8 mouse cellular contexts compared by ENCODE assay signal in the genomic region with DNA sequence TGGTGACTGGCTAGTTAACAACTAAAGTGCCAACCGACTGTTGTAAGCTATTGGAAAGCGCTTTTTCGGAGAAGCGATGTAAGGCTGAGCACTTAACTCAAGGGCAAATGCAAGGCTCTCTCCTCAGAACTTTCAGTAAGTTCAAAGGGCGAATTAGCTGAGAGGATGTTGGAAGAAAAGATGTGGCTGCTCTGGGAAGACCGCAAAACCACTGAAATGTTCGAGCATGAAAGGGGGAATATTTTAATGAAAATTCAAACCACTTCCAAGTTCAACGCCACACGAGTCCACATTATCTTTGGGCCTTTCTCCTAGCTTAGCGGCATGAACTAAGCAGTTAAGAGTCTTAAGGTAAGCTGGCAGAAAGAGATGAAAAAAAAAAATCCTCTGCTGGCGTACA. TPM values are rescaled to one million over a fixed set of nuclear protein-coding genes. Genes with fewer than 3 reads are reported as not detected.
DNase-seq lines count a peak whose midpoint lies in the region; ATAC-seq and TF ChIP-seq lines count a peak whose summit lies in the region.

No protein-coding gene starts in this region.

- peak; percentile 17 for DNase-seq in embryo, embryonic 10 days (ENCODE audit: low spot score)
- DNase-seq in embryo, embryonic 9.5 days (ENCODE audit: extremely low spot score): no peak
- DNase-seq in thymus, adult 2 months: peak; percentile 26
- no peak for DNase-seq in thymus, postnatal 10 days (ENCODE audit: low spot score in 2 of 2)
- DNase-seq in liver, embryonic 11.5 days (ENCODE audit: low spot score): no peak
- DNase-seq in thymus, postnatal 14 days: peak; percentile 42
- DNase-seq in cerebellum, adult 18-20 months: no peak
- no peak for DNase-seq in gastrocnemius, adult 8-10 months (ENCODE audit: low spot score in 2 of 2)

- H3K36me3 ChIP-seq in thymus, adult 2 months (ENCODE audit: control insufficient read depth, insufficient read depth, low read length): peaks cover 5% of the 10 kb centered on the region; the same call in 1 of the 2 replicates
- H3K36me3 ChIP-seq in liver, embryonic 11.5 days (ENCODE audit: control insufficient read depth, insufficient read depth, low read length): no peaks in the 10 kb centered on the region; the same call in 1 of the 2 replicates

- peak overlapping the region; percentile 93 for H3K27ac ChIP-seq in thymus, adult 2 months (ENCODE audit: control insufficient read depth, insufficient read depth, low read length)
- H3K27ac ChIP-seq in liver, embryonic 11.5 days (ENCODE audit: low read depth, low read length): no peak overlapping the region

- no peaks in the 10 kb centered on the region for H3K9me3 ChIP-seq in liver, embryonic 11.5 days (ENCODE audit: control insufficient read depth, low read length)

- H3K4me2 ChIP-seq in liver, embryonic 11.5 days: peak overlapping the region; percentile 84

- peaks cover 12% of the 10 kb centered on the region for H3K4me1 ChIP-seq in thymus, adult 2 months (replicated peaks; ENCODE audit: control insufficient read depth, insufficient read depth, low read length)
- H3K4me1 ChIP-seq in liver, embryonic 11.5 days (replicated peaks; ENCODE audit: control insufficient read depth, insufficient read depth, low read length): peaks cover 8% of the 10 kb centered on the region

- no peaks in the 10 kb centered on the region for H3K27me3 ChIP-seq in thymus, adult 2 months (ENCODE audit: control insufficient read depth, insufficient read depth, low read length)
- H3K27me3 ChIP-seq in liver, embryonic 11.5 days (replicated peaks; ENCODE audit: control insufficient read depth, insufficient read depth, low read length): no peaks in the 10 kb centered on the region

- peak overlapping the region; percentile 98 for H3K4me3 ChIP-seq in thymus, adult 2 months (ENCODE audit: control insufficient read depth, insufficient read depth, low read length)
- peak overlapping the region; percentile 89 for H3K4me3 ChIP-seq in liver, embryonic 11.5 days (ENCODE audit: low read depth, low read length)

- TF ChIP-seq POLR2A in thymus, adult 2 months (IDR thresholded peaks at IDR 0.05; ENCODE audit: control insufficient read depth, extremely low read depth, insufficient read depth, low read length, poor library complexity): no peak

- H3K9ac ChIP-seq in liver, embryonic 11.5 days (ENCODE audit: low read depth, low read length): peak overlapping the region; percentile 91

- no peak for TF ChIP-seq CTCF in thymus, adult 2 months (IDR thresholded peaks at IDR 0.05; ENCODE audit: borderline replicate concordance, control insufficient read depth, extremely low read depth, insufficient read depth, low read length, poor library complexity)

- 2% methylated on average over 11 of the region's 11 CpGs for WGBS in thymus, adult 2 months
- 11% methylated on average over 11 of the region's 11 CpGs for WGBS in liver, embryonic 11.5 days

- ATAC-seq in liver, embryonic 11.5 days (replicated peaks; ENCODE audit: low FRiP score): no peak

RNA-seq across cellular contexts. Expression of a gene that starts 0.8 kb away (rescaled TPM):
- polyA plus RNA-seq in thymus, adult 2 months (2012; rRNA removed): 63.8 and 65.4 TPM in 2 replicates
- polyA plus RNA-seq in liver, embryonic 11.5 days (2014; fragmentation: Nextera tagmentation; extraction: Ambion mirVana): 36.7 and 41.3 TPM in 2 replicates
- 10 to 100 TPM; 15.2 to 21.0 (median 17.4) TPM for total RNA-seq in gastrocnemius, adult 8-10 months (2022)

RNA-seq across cellular contexts. Expression of a gene that starts 1.0 kb away (rescaled TPM):
- 50.2 and 54.6 TPM in 2 replicates for polyA plus RNA-seq in thymus, adult 2 months (2012; rRNA removed)
- 2.0 TPM in 2 replicates for polyA plus RNA-seq in liver, embryonic 11.5 days (2014; fragmentation: Nextera tagmentation; extraction: Ambion mirVana)
- total RNA-seq in gastrocnemius, adult 8-10 months (2022): under 1 TPM; 0.38 to 0.75 (median 0.47) TPM

Comparison
In these comparisons a context has a peak if more than half of its experiments do, and no peak if none do; other contexts are left out.
1. DNase-seq: peak in embryo, embryonic 10 days (single experiment), thymus, adult 2 months (single experiment) and thymus, postnatal 14 days (single experiment); none in embryo, embryonic 9.5 days (single experiment), thymus, postnatal 10 days (0 of 2), liver, embryonic 11.5 days (single experiment), cerebellum, adult 18-20 months (0 of 2) and gastrocnemius, adult 8-10 months (0 of 2).
2. RNA of a gene that starts 1.0 kb away (polyA plus RNA-seq): 50.2 to 54.6 TPM in thymus, adult 2 months; 2.0 TPM in liver, embryonic 11.5 days; every median in the first group is over 10 times any median in the second.